Mouse (Mus musculus): Measurements from ENCODE around the gene Lman2. TPM values are rescaled to one million over a fixed set of nuclear protein-coding genes. Genes with fewer than 3 reads are reported as not detected.

Lman2 gene
- polyA plus RNA-seq, 1 experiment from 2014 or later: 106 TPM

DNA sequence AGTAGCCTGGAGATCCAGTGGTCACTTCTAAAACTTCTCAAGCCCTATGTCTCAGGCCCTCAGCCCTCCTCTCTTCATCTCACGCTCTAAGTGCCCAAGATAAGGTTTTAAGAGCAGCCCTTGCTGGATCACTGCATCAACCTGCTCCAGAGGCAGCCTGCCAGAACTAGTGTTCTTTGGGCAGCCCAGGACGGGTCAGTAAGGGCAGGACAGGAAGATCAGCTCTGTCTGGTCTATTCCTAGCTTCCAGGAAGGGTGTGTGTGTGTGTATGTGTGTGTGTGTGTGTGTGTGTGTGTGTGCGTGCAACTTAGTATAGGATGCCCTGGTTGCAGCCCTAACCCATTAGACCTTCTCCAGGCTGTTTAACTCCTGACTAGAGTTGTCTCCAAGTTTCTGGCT lies 7.7 kb upstream of the Lman2 start:
- H3K4me2 ChIP-seq: 0 out of 2 replicates have a peak overlapping the region, but pooled peaks have one; percentile 18
- no peak for TF ChIP-seq CTCF (IDR thresholded peaks at IDR 0.05; ENCODE audit: low read depth)
- no peaks in the 10 kb centered on the region for H3K36me3 ChIP-seq (ENCODE audit: insufficient read depth)
- ATAC-seq (ENCODE audit: insufficient read depth) (no peak), DNase-seq (no peak)
- H3K9ac ChIP-seq: no peak overlapping the region; the same call in 1 of the 2 replicates
- 44% methylated on average over 3 of the region's 3 CpGs for WGBS
- H3K4me3 ChIP-seq (ENCODE audit: low read depth, low read length): no peak overlapping the region
- H3K9me3 ChIP-seq (ENCODE audit: low read depth, low read length): no peaks in the 10 kb centered on the region
- no peaks in the 10 kb centered on the region for H3K27me3 ChIP-seq (ENCODE audit: insufficient read depth, low read length)
- H3K27ac ChIP-seq (ENCODE audit: low read depth): no peak overlapping the region
- no peaks in the 10 kb centered on the region for H3K4me1 ChIP-seq (ENCODE audit: insufficient read depth)

DNA sequence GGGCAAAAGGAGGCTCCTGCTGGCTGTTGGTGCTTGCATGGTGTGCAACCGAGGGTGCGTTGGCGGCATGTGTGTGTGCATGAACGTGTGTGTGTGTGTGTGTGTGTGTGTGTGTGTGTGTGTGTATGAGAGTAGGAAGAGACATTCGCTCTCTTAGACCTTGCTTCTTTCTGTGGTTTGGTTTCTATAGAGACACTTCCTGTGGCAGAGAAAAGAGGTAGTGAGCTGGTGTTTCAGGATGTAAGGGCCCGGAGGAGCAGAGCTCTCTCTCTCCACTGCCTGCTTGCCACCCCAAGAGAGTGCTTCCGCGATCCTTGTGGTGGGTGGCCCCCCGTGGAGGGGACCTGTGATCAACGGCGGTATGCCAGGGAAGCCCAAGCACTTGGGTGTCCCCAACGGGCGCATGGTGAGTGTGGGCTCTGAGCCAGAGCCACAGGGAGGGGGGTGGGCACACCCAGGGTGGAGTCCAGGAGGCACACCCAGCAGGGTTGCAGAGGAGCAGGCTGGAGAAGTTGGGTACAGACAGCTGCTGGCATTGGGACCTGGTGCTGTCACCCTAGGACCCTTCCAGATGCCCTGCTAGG lies 7.0 kb upstream of the Lman2 start, which contains the start of gene Rgs14:
Gene Rgs14 (plus strand): TSS at position 202 of the 584 bp plus-strand sequence.
- Histone ChIP-seq H3K4me3 (ENCODE audit: low read depth, low read length) (no peak within 1 kb of the TSS), H3K4me2 (0 out of 2 replicates have a peak within 1 kb of the TSS, but pooled peaks have one; percentile 18), H3K27me3 (ENCODE audit: insufficient read depth, low read length) (no peaks in the 10 kb centered on the region), H3K27ac (ENCODE audit: low read depth) (no peak within 1 kb of the TSS), H3K9me3 (ENCODE audit: low read depth, low read length) (no peaks in the 10 kb centered on the region), H3K9ac (no peak within 1 kb of the TSS; the same call in 1 of the 2 replicates), H3K4me1 (ENCODE audit: insufficient read depth) (no peaks in the 10 kb centered on the region), H3K36me3 (ENCODE audit: insufficient read depth) (no peaks in the 10 kb centered on the region)
- peak; percentile 28; the same call in 1 of the 2 replicates for ATAC-seq (ENCODE audit: insufficient read depth)
- TF ChIP-seq CTCF (IDR thresholded peaks at IDR 0.05; ENCODE audit: low read depth): no peak
- no peak for DNase-seq
- 44% methylated on average over 13 of the region's 13 CpGs for WGBS

DNA sequence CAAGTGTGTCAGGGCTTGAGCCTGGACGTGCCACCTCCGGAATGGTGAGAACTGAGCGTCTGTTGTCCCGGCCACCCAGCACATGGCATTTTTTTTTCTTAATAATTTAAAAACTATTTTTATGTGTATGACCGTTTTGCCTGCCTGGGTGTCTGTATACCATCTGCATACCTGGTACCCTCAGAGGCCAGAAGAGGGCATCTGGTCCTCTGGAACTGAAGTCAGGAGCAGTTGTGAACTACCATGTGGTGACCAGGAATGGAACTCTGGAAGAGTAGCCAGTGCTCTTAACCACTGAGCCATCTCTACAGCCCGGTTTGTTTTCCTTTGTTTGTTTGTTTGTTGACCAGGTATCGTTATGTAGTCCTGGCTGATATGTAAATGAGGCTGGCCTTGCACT lies 5.8 kb upstream of the Lman2 start:
- Histone ChIP-seq H3K9ac (no peak overlapping the region), H3K27ac (ENCODE audit: low read depth) (no peak overlapping the region), H3K9me3 (ENCODE audit: low read depth, low read length) (no peaks in the 10 kb centered on the region), H3K4me2 (no peak overlapping the region), H3K27me3 (ENCODE audit: insufficient read depth, low read length) (no peaks in the 10 kb centered on the region), H3K4me3 (ENCODE audit: low read depth, low read length) (no peak overlapping the region), H3K4me1 (ENCODE audit: insufficient read depth) (no peaks in the 10 kb centered on the region), H3K36me3 (ENCODE audit: insufficient read depth) (no peaks in the 10 kb centered on the region)
- 64% methylated on average over 7 of the region's 7 CpGs for WGBS
- no peak for TF ChIP-seq CTCF (IDR thresholded peaks at IDR 0.05; ENCODE audit: low read depth)
- DNase-seq (no peak), ATAC-seq (ENCODE audit: insufficient read depth) (no peak)

DNA sequence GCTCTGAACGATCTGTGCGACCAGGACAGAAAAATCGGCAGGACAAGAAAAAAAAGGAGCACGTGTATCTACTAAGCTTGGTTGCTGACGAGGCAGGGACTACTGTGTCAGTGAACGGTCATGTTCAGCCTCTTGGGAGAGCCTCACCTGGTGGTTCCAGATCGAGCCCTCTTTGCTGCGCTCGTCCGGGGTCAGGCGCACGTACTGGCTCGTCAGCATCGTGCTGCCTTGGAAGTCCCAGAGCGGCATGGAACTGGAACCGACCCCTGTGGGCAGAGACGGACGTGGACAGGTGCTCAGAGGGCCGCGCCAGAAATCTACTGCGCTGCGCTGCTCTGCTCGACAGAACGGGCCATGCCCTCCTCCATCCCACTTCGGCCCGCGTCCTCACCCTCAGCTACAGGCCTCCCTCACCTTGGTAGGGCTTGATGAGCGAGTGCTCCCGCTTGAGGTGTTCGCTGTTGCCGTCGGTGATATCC lies 570 bp downstream of the Lman2 start:
- DNase-seq: peak; percentile 19
- Histone ChIP-seq H3K4me2 (peak overlapping the region; percentile 84), H3K27me3 (ENCODE audit: insufficient read depth, low read length) (no peaks in the 10 kb centered on the region), H3K9ac (peak overlapping the region; percentile 95), H3K27ac (ENCODE audit: low read depth) (peak overlapping the region; percentile 96), H3K4me1 (ENCODE audit: insufficient read depth) (peaks cover 6% of the 10 kb centered on the region), H3K36me3 (ENCODE audit: insufficient read depth) (peaks cover 39% of the 10 kb centered on the region; the same call in 1 of the 2 replicates), H3K4me3 (ENCODE audit: low read depth, low read length) (peak overlapping the region; percentile 99), H3K9me3 (ENCODE audit: low read depth, low read length) (no peaks in the 10 kb centered on the region)
- no peak for TF ChIP-seq CTCF (IDR thresholded peaks at IDR 0.05; ENCODE audit: low read depth)
- ATAC-seq (ENCODE audit: insufficient read depth): peak; percentile 33
- under 1% methylated on average over 32 of the region's 32 CpGs for WGBS

DNA sequence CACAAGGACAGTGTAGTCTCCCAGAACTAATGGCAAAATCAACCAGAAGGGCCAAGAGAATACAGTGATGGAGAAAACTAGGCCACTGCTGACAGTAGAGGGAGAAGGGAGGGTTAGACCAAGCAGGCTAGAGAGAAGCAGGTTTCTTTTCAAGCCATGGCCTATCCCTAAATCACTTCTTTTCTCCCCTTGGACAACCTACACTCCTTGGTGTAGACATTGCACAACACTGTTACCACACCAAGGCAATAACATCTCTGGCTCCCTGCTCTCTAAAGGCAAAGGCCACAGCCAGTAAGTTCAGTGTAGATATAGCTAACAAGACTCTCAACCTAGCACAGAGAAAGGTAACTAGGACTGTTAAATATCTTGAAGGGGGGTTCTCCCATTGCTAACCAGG lies 1.4 kb downstream of the Lman2 start:
- no peak for ATAC-seq (ENCODE audit: insufficient read depth)
- H3K4me3 ChIP-seq (ENCODE audit: low read depth, low read length): peak overlapping the region; percentile 99
- no peak for DNase-seq
- TF ChIP-seq CTCF (IDR thresholded peaks at IDR 0.05; ENCODE audit: low read depth): no peak
- H3K4me1 ChIP-seq (ENCODE audit: insufficient read depth): peaks cover 6% of the 10 kb centered on the region
- no peaks in the 10 kb centered on the region for H3K9me3 ChIP-seq (ENCODE audit: low read depth, low read length)
- peaks cover 47% of the 10 kb centered on the region; the same call in 1 of the 2 replicates for H3K36me3 ChIP-seq (ENCODE audit: insufficient read depth)
- no peak overlapping the region for H3K27ac ChIP-seq (ENCODE audit: low read depth)
- peak overlapping the region; percentile 95 for H3K9ac ChIP-seq
- H3K27me3 ChIP-seq (ENCODE audit: insufficient read depth, low read length): no peaks in the 10 kb centered on the region
- peak overlapping the region; percentile 84 for H3K4me2 ChIP-seq

DNA sequence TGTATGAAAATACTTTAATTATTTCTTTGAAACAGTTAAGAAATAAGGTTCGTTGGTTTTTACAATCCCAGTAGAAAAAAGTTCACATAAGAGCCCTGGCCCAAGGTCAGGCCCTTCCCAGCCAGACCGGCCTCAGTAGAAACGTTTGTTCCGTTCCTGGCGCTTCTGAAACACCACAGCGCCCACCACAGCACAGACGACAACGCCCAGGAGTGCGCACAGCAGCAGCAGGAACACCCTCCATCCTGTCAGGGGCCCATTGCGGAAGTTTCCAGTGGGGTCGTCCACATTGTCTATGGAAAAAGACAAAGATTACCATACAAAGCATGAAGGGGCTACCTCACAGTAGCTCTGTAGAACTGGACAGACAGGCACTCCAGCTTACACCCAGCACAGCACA lies 15.8 kb downstream of the Lman2 start:
- WGBS: 73% methylated on average over 11 of the region's 11 CpGs
- ATAC-seq (ENCODE audit: insufficient read depth): no peak

DNA sequence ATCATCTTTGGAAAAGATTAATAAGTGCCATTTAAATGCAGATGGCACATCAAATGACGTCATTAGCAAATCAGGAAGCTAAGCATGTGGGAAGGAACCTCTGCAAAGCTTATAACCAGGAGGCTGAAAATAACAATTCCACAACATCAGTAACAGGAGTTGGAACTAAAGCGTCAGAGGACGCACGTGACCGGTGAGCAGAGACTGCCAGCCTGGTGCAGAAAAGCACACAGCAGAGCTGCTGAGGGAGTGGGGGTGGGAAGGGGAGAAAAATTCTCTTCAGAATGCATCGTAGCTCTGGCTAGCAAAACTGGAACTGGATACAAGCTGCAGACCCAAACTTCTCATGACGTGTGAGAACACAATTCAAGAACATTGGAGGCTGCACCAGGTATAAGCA lies 18.3 kb downstream of the Lman2 start:
- Histone ChIP-seq H3K9ac (no peak overlapping the region), H3K36me3 (ENCODE audit: insufficient read depth) (peaks cover 55% of the 10 kb centered on the region), H3K4me3 (ENCODE audit: low read depth, low read length) (no peak overlapping the region), H3K4me2 (no peak overlapping the region), H3K27me3 (ENCODE audit: insufficient read depth, low read length) (no peaks in the 10 kb centered on the region), H3K9me3 (ENCODE audit: low read depth, low read length) (no peaks in the 10 kb centered on the region), H3K27ac (ENCODE audit: low read depth) (no peak overlapping the region), H3K4me1 (ENCODE audit: insufficient read depth) (no peaks in the 10 kb centered on the region)
- ATAC-seq (ENCODE audit: insufficient read depth) (no peak), DNase-seq (no peak)
- 88% methylated on average over 7 of the region's 7 CpGs for WGBS
- no peak for TF ChIP-seq CTCF (IDR thresholded peaks at IDR 0.05; ENCODE audit: low read depth)

More for the DNA sequence above, 15.8 kb downstream of the Lman2 start:
- Histone ChIP-seq H3K9me3 (ENCODE audit: low read depth, low read length) (no peaks in the 10 kb centered on the region), H3K9ac (no peak overlapping the region), H3K36me3 (ENCODE audit: insufficient read depth) (peaks cover 77% of the 10 kb centered on the region), H3K4me1 (ENCODE audit: insufficient read depth) (no peaks in the 10 kb centered on the region), H3K27me3 (ENCODE audit: insufficient read depth, low read length) (no peaks in the 10 kb centered on the region), H3K4me3 (ENCODE audit: low read depth, low read length) (no peak overlapping the region), H3K4me2 (no peak overlapping the region), H3K27ac (ENCODE audit: low read depth) (no peak overlapping the region)
- no peak for TF ChIP-seq CTCF (IDR thresholded peaks at IDR 0.05; ENCODE audit: low read depth)
- DNase-seq: peak; percentile 17

Measured in lung, embryonic 14.5 days (tissue).